Mouse (Mus musculus) T-helper 2 cell (primary cell): Measurements from ENCODE around the gene Efna3.

Experiments
- in situ Hi-C: fragments of 300-600 bp; cut with MboI, MseI; formaldehyde crosslinking; loops from one replicate; pipeline ENCODE4 v1.15.1; 2025; ENCODE audit warnings: high pct_unique_total_duplicates

Gene Efna3

DNA sequence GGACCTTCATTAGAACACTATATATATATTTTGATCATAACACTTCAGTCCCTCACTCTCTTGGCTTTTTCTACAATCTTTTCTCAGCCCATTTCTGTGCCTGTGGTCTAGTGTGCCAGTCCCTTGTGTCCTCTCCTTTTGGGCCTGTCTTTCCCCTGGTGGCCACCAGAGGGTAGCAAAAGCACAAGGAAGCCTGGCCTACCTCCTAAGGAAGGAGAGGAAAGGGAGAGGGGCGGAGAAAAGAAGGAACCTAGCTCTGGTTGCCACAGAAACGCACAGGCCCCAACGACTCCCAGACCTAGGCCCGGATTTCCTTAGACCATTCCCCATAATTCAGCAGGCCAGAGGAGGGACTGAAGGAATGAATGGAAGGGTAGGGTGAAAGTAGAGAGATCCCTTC, 5.9 kb downstream of the Efna3 start:
- in situ Hi-C loops = no loop called here

DNA sequence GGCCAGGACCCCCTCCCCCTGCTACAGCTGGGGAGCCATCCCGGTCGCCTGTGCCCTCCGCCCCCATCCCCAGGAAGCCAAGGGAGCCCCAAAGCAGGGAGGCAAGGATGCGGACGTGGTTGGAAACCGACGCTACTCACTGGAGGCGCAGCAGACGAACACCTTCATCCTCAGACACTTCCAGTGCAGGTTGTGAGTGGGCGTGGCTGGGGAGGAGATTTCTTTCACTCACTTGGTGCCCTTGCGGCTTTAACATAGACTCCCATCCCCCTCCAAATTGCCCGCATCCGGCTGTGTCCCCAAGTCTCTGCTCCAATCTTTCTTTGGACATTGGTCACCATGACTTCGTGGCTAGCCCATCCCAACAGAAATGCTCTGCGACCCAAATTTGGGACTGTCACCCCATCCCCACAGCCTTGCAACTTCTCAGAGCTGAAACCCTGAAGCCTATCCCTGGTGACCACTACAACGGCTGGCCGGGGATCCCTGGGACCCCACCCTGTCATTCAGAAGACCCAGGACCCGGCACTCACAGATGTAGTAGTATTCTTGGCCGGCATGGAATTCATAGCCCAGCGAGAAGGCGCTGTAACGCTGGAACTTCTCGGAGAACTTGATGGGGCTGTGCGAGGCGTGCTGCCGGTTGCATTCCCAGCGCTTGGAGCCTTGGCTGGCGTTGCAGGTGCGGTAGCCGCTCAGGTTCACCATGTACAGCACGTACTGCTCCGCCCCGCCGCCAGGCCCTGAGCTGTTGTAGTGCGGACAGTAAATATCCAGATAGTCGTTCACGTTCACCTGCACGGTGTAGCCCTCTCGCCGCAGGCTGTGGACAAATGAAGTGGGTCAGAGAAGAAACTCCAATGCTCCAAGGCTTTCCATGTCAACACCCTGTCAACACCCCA, 6.6 kb downstream of the Efna3 start:
- in situ Hi-C loops = no loop called here

DNA sequence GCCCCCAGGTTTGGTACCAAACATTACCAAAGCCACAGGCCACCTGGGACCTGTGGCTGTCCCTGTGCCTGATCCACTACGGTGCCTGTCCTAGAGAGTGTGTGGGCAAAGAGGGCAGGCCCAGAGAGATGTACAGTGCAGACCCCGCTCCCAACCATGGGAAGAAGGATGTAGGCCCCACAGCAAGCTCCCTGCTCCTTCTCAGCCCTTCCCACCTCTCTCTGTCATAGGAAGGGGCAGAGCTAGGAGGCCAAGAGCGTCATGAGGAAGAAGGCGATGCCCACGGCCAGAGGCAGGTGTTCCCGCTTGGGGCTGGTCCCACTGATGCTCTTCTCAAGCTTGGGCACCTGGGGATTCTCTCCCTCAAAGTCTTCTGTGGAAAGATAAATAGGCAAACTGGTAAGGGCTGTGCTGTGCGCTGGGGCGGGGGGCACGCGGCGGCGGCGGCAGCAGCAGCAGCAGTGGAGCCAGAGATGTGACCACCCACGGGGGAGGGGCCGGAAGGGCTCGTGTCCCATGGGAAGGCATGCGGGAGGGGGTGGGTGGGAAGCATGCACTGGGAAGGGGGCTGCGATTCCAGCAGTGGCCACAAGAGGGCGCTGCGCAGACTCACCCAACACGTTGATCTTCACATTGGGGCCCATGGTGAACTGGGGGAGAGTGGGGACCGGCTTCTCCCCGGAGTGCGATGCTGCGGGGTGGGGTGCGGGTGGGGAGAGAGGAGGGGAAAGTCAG, 7.4 kb downstream of the Efna3 start:
- in situ Hi-C loops = no loop called here

DNA sequence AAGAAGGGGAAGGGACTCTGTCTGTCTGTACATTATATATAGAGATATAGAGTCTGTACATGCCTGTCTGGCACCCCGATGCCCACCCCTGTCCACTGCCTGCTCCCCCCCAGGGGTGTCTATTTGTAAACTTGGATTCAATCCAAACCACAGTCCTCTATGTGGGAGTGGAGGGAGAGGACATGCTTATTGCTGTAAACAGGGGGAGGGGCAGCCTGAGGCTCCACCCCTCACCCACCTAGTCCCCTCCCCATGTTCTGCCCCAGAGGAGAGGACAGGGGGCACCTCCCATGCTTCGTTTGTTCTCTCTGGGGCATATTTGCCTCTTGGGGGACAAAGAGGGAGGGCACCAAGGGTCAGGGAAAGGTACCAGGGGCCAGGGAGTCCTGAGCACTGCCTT, 8.0 kb downstream of the Efna3 start:
- in situ Hi-C loops = no loop called here

DNA sequence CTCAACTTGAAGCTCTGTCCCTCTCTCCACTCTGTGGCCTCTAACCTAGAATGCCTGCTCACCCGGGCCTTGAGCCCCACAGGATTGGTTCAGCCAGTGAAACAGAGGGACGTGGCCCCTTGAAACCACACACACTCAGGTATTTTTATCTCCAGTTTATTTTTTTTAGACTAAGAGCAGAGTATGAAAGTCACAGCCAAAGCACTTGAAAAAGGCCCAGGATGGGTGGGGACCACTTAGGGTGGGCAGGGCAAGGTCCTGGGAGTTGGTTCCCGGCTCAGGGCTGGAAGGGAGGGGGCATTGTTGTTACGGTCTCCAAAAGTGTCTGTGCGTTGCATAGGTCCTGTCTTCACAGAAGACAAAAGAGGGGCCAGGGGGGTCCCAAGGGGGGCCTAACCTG, 8.4 kb downstream of the Efna3 start:
- in situ Hi-C loops = no loop called here

DNA sequence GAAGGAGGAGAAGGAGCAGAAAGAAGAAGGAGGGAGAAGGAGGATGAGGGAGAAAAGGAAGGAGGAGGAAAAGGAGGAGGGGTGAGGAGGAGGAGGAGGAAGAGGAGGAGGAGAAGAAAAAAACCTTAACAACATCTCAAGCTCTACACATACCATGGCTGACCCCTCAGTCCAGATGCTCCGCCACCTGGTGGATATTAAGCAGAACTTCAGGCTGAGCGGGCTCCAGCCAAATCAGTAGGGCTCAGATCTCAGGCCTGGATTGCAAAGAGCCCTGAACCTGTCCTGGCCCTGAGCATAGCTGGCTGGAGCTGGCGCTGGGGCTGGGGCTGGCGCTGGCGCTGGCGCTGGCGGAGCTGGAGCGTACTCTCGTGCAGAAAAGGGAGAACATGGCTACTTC, 14.7 kb downstream of the Efna3 start:
- in situ Hi-C loops = no loop called here

DNA sequence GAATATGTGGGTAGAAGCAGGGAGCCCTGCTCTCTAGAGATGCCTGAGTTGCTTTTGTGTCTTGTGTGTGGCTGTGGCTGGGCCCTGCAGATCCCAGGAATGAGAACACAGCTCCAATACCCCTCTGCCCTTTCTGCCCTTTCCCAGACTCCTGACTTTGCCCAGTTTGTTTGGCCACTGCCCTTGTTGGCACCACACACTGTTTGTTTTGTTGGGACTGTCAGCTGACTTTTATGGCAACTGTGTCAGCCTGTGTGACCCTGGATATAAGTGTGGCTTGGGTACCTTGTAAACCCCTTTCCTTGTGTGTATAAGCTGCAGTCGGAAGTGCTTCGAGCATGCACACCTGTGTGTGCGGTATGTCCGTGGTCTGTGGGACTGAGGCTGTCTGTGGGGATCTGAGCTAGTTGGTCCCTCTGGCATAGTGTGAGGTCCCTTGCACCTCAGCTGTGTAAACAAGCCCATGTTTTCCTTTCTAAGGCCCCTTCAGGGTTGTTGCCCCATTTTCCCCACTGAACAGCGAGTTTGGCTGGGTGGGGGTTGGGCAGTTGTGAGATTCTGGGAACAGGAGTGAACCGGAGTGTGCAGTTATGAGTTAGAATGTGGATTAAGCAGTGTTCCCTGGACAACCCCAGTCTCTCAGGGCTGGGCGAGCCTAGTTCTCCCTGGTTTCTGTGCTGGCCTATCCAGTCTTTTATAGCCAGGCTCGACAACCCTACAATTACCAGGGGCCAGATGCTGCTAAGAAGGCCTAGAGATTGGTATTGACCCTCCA, 17.0 kb downstream of the Efna3 start:
- in situ Hi-C loops = no loop called here

DNA sequence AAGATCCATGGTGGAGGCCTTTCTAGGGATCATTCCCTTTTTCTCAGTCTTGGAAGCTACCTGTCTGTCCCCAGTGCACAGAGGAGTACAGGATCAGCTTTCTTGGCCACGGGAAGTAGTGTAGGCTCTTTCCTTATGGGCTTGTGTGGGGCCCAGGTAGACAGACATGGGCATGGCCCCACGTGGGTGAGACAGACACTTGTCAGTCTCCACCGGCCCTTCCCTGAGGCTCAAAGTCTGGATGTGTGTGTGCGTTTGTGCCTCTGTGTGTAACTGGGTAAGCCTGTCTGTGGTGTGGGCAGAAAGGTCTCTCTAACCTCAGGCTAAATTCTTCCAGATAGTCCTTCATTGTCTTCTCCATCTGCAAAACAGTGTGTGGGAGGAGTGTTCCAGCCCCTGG, 17.7 kb downstream of the Efna3 start:
- in situ Hi-C loops = no loop called here

DNA sequence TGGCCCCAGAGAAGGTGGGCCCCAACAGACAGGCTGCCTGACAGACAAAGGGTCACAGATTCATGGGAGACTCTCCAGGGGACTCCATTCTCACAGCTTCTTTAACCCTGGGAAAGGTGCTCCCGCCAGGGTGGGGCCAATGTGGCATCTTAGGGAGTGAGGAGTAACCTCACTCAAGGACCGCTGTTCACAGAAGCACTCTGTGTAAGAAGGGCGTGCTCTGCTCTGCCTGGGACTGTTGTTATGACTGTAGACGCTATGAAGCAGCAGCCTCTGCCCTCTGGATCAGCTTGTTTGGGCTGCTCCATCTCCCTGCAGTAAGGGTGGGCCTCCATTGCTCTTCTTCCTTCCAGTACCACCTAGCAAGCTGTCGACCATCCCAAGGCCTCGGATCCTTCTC, 18.3 kb downstream of the Efna3 start:
- in situ Hi-C loops = no loop called here

DNA sequence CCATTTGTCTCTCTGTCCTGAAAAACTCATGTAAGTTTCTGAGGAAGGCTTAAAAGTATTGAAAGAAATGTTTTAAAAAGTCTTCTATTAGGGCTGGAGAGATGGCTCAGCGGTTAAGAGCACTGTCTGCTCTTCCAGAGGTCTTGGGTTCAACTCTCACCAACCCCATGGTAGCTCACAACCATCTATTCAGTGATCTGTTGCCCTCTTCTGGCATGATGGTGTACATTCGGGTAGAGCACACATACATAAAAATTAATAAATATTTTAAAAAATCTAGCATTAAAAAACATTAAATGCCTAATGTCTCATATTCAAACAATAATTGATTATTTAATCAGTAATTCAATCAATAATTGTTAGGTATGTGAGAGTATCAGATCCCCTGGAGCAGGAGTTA, 22.3 kb downstream of the Efna3 start:
- in situ Hi-C loops = no loop called here

DNA sequence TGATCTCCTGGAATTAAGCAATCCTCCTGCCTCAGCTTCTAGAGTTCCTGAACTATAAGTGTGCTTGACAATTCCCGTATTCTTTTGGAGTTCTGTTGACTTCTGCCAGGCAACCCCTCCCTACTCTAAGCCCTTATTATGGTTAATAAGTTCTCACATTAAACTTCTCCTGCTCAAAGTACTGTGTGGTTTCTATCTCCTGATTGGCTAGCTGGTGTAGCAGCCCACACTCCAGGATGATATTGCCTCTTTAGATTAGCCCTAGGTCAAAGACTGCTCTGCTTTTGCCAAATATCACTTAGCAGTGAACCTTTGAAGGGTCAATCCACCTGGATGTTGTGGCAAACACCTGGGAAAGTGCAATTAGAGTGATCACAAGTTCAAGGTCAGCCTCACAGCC, 22.7 kb downstream of the Efna3 start:
- in situ Hi-C loops = no loop called here

DNA sequence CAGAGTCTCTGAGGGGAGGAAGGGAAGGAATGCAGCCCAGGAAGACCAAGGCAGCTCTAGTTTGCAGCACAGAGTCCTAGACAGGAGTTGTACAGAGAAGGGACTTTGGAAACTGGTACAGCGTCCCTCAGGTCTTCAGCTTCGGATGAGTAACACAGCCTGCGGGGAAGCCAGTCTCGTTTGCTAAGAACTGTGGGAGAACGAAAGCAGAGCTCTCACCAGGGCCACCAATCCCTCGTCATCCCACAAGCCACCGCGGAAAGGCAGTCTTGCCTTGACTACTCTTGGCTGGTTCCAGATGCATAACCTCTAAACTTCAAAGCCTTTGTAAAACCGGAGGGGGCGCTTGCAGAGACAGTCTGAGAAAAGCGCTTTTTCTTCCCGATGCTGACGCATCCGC, 23.3 kb downstream of the Efna3 start:
- in situ Hi-C loops = no loop called here

DNA sequence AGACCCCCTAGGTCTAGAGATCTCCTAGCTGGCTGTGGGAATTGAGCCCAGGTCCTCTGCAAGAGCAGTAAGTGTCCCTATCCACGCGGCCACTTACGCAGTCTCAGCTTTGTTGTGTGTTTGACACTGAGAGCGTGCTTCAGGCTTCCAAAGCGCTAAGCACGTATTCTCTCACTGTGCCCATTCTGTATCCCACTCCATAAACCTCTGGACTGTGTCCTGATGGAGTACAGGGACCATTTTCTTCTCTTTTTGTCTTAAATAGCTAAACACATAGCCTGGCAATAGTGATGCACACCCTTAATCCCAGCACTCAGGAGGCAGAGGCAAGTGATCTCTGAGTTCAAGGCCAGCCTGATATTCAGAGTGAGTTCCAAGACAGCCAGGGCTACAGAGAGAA, 23.9 kb downstream of the Efna3 start:
- in situ Hi-C loops = no loop called here

DNA sequence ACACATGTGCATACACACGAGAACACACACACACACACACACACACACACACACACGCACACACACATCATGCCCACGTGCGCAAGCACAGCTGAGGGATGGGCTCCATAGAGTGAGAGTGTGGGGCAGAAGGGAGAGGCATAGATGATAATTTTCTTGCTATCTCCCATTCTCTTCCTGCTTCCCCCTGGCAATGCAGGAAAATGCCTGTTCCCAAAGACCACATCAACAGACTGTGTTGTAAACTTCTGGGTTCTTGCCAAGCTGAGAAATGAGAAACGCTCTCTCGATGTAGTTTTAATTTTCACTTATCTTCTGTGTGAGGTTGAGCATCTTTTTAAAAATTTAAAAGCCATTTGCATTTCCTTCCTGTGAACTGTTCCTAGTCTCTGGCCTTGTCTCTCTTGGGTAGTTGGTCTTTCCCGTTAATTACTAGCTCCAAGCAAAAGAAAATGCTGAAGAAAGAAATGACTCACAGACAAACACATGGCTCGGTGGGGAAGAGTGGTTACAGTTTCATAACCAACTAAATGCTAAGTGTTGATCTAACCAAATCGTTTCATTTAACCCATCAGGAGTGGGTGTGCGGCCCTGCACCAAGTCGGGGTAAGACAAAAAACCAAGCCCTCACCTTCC, 25.9 kb downstream of the Efna3 start:
- in situ Hi-C loops = no loop called here

DNA sequence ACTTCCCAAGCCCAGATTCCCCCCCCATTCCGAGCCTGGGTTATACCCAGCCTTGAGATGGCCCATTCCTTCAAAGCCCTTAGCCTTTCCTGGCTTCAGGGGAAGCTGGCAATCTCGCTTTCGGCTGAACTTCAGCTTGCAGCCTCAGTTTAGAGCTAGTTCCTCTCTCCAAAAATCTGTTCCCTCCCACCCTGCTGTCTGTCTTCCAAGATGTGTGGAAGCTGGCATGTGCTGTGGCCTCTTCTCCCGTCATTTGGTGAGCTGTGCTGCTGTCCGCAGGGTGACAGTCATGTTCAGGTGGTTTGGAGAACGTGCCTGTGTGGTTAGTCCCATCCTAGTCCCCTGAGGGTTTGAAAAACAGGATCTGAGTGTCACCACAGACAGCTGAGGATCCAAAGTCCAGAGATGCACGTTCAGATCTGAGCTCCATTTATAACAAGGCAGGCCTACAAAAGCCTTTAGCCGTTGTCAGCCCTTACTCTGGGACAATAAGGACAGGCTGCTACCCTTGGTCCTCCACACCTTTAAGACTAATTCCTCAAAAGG, 27.0 kb downstream of the Efna3 start:
- in situ Hi-C loops = no loop called here

DNA sequence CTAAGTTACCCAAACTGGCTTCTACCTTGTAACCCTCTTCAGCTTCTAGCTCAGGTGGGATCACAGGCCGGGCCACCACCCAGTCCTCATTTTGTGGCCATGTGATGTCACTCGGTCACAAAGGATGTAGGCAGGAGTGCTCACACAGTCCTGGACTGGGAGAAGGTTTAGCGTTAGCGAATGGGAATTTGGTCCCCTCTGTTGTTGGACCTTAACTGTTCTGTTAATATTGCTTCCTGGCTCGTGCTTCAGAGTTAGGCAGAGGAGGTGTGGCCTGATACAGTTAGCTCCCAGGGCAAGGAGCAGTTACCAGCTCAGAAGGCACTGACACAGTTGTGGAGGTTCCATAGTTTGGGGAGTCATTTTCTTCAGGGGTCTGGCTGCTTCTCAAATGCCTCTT, 28.6 kb downstream of the Efna3 start:
- in situ Hi-C loops = no loop called here

DNA sequence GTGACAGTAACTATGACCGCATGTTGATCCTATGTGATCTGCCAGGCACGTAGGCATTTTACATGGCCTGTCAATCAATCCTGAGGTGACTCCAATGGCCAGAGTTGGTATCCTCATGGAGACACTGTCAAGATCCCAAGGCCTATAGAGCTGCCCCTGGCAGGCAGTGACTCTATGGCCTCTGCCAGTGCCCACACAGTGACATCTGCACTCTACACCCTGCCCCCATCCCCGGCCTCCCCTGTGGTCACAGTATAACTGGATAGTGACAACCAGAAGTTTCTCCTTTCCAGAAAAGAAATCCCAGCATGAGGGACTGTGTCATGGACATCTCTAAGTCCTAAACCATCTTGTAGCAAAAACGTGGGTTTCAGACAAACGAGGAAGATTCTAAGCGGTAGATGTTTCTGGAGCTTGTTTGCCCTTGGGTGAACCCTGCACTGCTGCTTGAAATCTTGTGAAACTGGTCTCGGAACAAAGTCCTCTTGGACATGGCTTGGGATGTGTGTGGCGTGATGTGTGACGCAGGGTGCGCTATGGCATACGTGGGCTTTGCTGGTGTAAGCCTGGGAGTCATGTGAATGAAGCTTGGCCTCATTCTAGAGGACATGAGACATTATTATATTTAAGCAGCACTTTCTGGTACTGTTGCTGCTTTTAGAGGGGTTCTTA, 29.4 kb downstream of the Efna3 start:
- in situ Hi-C loops = no loop called here

DNA sequence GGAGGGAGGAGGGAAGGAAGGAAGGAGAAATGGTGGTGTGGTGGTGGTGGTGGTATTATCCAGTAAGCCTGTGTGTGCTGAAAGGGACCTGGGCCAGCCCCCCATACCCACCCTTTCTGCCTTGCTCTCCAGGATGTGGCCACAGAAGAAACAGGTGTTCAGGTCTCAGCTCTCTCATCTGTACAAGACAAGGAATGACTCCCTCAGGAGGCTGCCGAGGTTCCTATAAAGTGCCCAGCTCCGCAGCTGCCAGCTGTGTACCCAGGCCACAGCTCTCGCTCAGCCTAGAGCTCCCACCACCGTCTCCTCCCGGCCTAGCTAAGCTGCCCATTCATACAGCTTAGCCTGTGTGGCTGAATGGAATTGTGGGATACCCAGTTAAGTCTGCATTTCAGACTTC, 30.5 kb downstream of the Efna3 start:
- in situ Hi-C loops = no loop called here

DNA sequence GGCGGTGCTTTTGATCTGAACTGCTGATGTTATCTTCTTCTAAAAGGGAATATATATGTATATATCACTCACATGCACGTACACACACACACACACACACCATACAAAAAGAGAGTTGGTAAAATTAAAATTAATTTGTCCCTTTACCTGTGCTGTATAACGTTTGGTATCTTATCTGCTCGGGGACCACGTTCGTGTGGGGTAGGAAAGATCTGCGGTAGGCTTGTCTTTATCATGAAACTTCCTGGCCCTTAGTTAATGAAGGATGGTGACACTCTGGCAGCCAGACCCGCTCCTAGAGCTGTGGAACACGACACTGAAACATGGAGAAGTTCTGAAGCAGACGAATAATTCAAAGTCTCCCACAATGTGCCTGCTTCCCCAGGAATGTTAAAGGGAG, 30.9 kb downstream of the Efna3 start:
- in situ Hi-C loops = no loop called here

DNA sequence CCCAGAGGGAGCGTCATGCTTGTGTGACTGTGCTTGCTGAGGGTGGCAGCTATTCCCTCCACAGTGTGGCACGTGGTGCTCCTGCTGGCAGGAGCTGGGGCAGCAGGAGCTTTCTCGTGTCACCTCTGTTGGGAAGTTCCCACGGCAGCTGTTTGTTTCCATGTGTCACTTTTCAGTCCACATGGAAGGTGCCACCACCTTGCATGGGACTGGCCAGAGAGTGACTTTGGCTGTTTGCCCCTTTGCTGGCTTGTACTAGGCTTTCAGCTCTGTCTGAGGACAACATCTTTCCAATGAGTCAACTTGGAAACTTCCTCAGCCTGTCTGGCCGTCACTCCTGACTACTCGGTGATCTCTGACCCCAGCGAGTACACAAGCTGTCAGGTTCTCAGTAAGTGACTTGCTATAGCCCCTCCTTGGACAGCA, 34.2 kb downstream of the Efna3 start:
- in situ Hi-C loops = no loop called here

DNA sequence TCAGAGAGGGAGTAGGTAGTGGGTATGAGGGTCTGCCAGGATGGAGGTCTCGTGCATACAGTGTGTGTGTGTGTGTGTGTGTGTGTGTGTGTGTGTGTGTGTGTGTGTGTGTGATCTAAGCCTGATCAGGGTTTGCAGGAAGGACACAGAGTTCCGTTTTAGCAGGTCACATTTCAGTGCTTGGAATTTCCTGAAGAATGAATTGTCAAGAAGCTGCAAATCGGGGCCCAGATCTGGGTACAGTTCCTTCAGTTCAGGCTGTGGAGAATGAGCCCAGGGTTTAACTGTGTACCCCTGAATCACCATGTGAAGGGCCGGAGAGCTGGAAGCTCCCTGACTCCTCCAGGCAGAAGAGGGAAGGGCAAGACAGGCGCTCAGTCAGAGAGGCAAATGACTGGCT, 35.5 kb downstream of the Efna3 start:
- in situ Hi-C loops = no loop called here
